Mouse (Mus musculus): Measurements from ENCODE around the gene Arsg.

DNA sequence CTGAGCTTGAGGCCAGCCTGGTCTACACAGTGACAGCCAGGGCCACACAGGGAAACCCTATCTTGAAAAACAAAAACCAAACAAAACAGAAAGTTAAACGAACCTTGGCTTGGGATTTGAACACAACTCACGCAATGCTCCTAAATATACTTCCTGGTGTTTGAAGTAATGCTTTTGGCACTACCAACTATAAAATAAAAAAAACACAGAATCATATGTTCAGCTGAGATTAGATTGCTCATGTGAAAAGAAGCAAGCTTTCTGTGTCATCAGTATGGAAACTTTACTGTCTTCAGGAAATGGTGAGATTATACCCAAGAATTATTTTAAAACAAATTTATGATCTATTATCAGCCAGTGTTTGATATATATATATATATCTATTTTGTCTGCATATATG lies 113.2 kb downstream of the Arsg start:
- TF ChIP-seq CTCF (IDR thresholded peaks at IDR 0.05; ENCODE audit: insufficient read depth, low read depth, low read length): no peak
- no peak for TF ChIP-seq POLR2A (IDR thresholded peaks at IDR 0.05; ENCODE audit: insufficient read depth, low read depth, low read length)
